Mouse (Mus musculus): ENCODE data around the gene Atp6v1c2. TPM values are rescaled to one million over a fixed set of nuclear protein-coding genes. Genes with fewer than 3 reads are reported as not detected.

Gene Atp6v1c2
- polyA plus RNA-seq, 1 experiment = 0.71 TPM

GRCm38 (mm10) chr12:17369551-17370325 lies 40.6 kb upstream of the Atp6v1c2 start:
- Histone ChIP-seq H3K27ac (ENCODE audit: control insufficient read depth, insufficient read depth, low read length) (no peak overlapping the region), H3K27me3 (ENCODE audit: control insufficient read depth, insufficient read depth, low read length) (no peaks in the 10 kb centered on the region), H3K4me1 (replicated peaks; ENCODE audit: control insufficient read depth, insufficient read depth, low read length) (no peaks in the 10 kb centered on the region), H3K4me3 (ENCODE audit: control insufficient read depth, insufficient read depth, low read length) (no peak overlapping the region), H3K36me3 (ENCODE audit: control insufficient read depth, insufficient read depth, low read length) (peaks cover 3% of the 10 kb centered on the region; the same call in 1 of the 2 replicates)
- TF ChIP-seq CTCF (IDR thresholded peaks at IDR 0.05; ENCODE audit: borderline replicate concordance, control insufficient read depth, extremely low read depth, insufficient read depth, low read length, poor library complexity) (no peak), POLR2A (IDR thresholded peaks at IDR 0.05; ENCODE audit: control insufficient read depth, extremely low read depth, insufficient read depth, low read length, poor library complexity) (no peak)
- DNase-seq = no peak
- 98% methylated on average over 7 of the region's 7 CpGs for WGBS

- H3K4me3 ChIP-seq (ENCODE audit: control insufficient read depth, insufficient read depth, low read length) = no peak overlapping the region
- no peaks in the 10 kb centered on the region for H3K4me1 ChIP-seq (replicated peaks; ENCODE audit: control insufficient read depth, insufficient read depth, low read length)
- DNase-seq = no peak
- no peak overlapping the region for H3K27ac ChIP-seq (ENCODE audit: control insufficient read depth, insufficient read depth, low read length)
- peaks cover 2% of the 10 kb centered on the region for H3K36me3 ChIP-seq (ENCODE audit: control insufficient read depth, insufficient read depth, low read length)
- WGBS = 96% methylated on average over 3 of the region's 3 CpGs
- no peak for TF ChIP-seq CTCF (IDR thresholded peaks at IDR 0.05; ENCODE audit: borderline replicate concordance, control insufficient read depth, extremely low read depth, insufficient read depth, low read length, poor library complexity)
- TF ChIP-seq POLR2A (IDR thresholded peaks at IDR 0.05; ENCODE audit: control insufficient read depth, extremely low read depth, insufficient read depth, low read length, poor library complexity) = no peak
- H3K27me3 ChIP-seq (ENCODE audit: control insufficient read depth, insufficient read depth, low read length) = no peaks in the 10 kb centered on the region
These were observed 40.0 kb upstream of the Atp6v1c2 start for GRCm38 (mm10) chr12:17369111-17369510.

GRCm38 (mm10) chr12:17366981-17367380 lies 37.8 kb upstream of the Atp6v1c2 start:
- DNase-seq = peak; percentile 41
- TF ChIP-seq POLR2A (IDR thresholded peaks at IDR 0.05; ENCODE audit: control insufficient read depth, extremely low read depth, insufficient read depth, low read length, poor library complexity) (no peak), CTCF (IDR thresholded peaks at IDR 0.05; ENCODE audit: borderline replicate concordance, control insufficient read depth, extremely low read depth, insufficient read depth, low read length, poor library complexity) (peak; percentile 51; the same call in 1 of the 2 replicates)
- H3K27ac ChIP-seq (ENCODE audit: control insufficient read depth, insufficient read depth, low read length) = no peak overlapping the region
- no peaks in the 10 kb centered on the region for H3K4me1 ChIP-seq (replicated peaks; ENCODE audit: control insufficient read depth, insufficient read depth, low read length)
- no peaks in the 10 kb centered on the region for H3K27me3 ChIP-seq (ENCODE audit: control insufficient read depth, insufficient read depth, low read length)
- 69% methylated on average over 5 of the region's 5 CpGs for WGBS
- peaks cover 16% of the 10 kb centered on the region for H3K36me3 ChIP-seq (ENCODE audit: control insufficient read depth, insufficient read depth, low read length)
- no peak overlapping the region for H3K4me3 ChIP-seq (ENCODE audit: control insufficient read depth, insufficient read depth, low read length)

- WGBS = 95% methylated on average over 5 of the region's 5 CpGs
- H3K36me3 ChIP-seq (ENCODE audit: control insufficient read depth, insufficient read depth, low read length) = peaks cover 44% of the 10 kb centered on the region
- H3K4me3 ChIP-seq (ENCODE audit: control insufficient read depth, insufficient read depth, low read length) = no peak overlapping the region
- no peak for TF ChIP-seq POLR2A (IDR thresholded peaks at IDR 0.05; ENCODE audit: control insufficient read depth, extremely low read depth, insufficient read depth, low read length, poor library complexity)
- no peak for TF ChIP-seq CTCF (IDR thresholded peaks at IDR 0.05; ENCODE audit: borderline replicate concordance, control insufficient read depth, extremely low read depth, insufficient read depth, low read length, poor library complexity)
- no peak overlapping the region for H3K27ac ChIP-seq (ENCODE audit: control insufficient read depth, insufficient read depth, low read length)
- H3K27me3 ChIP-seq (ENCODE audit: control insufficient read depth, insufficient read depth, low read length) = no peaks in the 10 kb centered on the region
- no peak for DNase-seq
- H3K4me1 ChIP-seq (replicated peaks; ENCODE audit: control insufficient read depth, insufficient read depth, low read length) = no peaks in the 10 kb centered on the region
These were observed 33.2 kb upstream of the Atp6v1c2 start for GRCm38 (mm10) chr12:17362316-17362715.

- no peak for DNase-seq
- H3K27ac ChIP-seq (ENCODE audit: control insufficient read depth, insufficient read depth, low read length) = no peak overlapping the region
- WGBS = 94% methylated on average over 4 of the region's 4 CpGs
- H3K4me1 ChIP-seq (replicated peaks; ENCODE audit: control insufficient read depth, insufficient read depth, low read length) = no peaks in the 10 kb centered on the region
- no peak for TF ChIP-seq CTCF (IDR thresholded peaks at IDR 0.05; ENCODE audit: borderline replicate concordance, control insufficient read depth, extremely low read depth, insufficient read depth, low read length, poor library complexity)
- TF ChIP-seq POLR2A (IDR thresholded peaks at IDR 0.05; ENCODE audit: control insufficient read depth, extremely low read depth, insufficient read depth, low read length, poor library complexity) = no peak
- peaks cover 44% of the 10 kb centered on the region for H3K36me3 ChIP-seq (ENCODE audit: control insufficient read depth, insufficient read depth, low read length)
- H3K4me3 ChIP-seq (ENCODE audit: control insufficient read depth, insufficient read depth, low read length) = no peak overlapping the region
- H3K27me3 ChIP-seq (ENCODE audit: control insufficient read depth, insufficient read depth, low read length) = no peaks in the 10 kb centered on the region
These were observed 31.5 kb upstream of the Atp6v1c2 start for GRCm38 (mm10) chr12:17360650-17361049.

- no peak for DNase-seq
- no peaks in the 10 kb centered on the region for H3K4me1 ChIP-seq (replicated peaks; ENCODE audit: control insufficient read depth, insufficient read depth, low read length)
- WGBS = 93% methylated on average over 9 of the region's 9 CpGs
- TF ChIP-seq CTCF (IDR thresholded peaks at IDR 0.05; ENCODE audit: borderline replicate concordance, control insufficient read depth, extremely low read depth, insufficient read depth, low read length, poor library complexity) = no peak
- no peak for TF ChIP-seq POLR2A (IDR thresholded peaks at IDR 0.05; ENCODE audit: control insufficient read depth, extremely low read depth, insufficient read depth, low read length, poor library complexity)
- H3K4me3 ChIP-seq (ENCODE audit: control insufficient read depth, insufficient read depth, low read length) = no peak overlapping the region
- H3K27ac ChIP-seq (ENCODE audit: control insufficient read depth, insufficient read depth, low read length) = no peak overlapping the region
- H3K36me3 ChIP-seq (ENCODE audit: control insufficient read depth, insufficient read depth, low read length) = peaks cover 44% of the 10 kb centered on the region
- H3K27me3 ChIP-seq (ENCODE audit: control insufficient read depth, insufficient read depth, low read length) = no peaks in the 10 kb centered on the region
These were observed 30.9 kb upstream of the Atp6v1c2 start for GRCm38 (mm10) chr12:17360104-17360503.
